In genomic region chr13:20093307-20094045, GRCm38 (mm10) we compare ENCODE assay signal across 8 mouse cellular contexts. TPM values are rescaled to one million over a fixed set of nuclear protein-coding genes. Genes with fewer than 3 reads are reported as not detected.
DNase-seq lines count a peak whose midpoint lies in the region; ATAC-seq lines count a peak whose summit lies in the region.

No protein-coding gene starts in this region.

- H3K27ac ChIP-seq in kidney, embryonic 15.5 days = no peak overlapping the region
- no peak overlapping the region for H3K27ac ChIP-seq in neural tube, embryonic 15.5 days (replicated peaks)
- H3K27ac ChIP-seq in forebrain, embryonic 13.5 days = no peak overlapping the region
- H3K27ac ChIP-seq in midbrain, embryonic 16.5 days (ENCODE audit: low read length) = no peak overlapping the region

- H3K4me3 ChIP-seq in kidney, embryonic 15.5 days (replicated peaks) = no peak overlapping the region
- H3K4me3 ChIP-seq in neural tube, embryonic 15.5 days (replicated peaks) = no peak overlapping the region
- no peak overlapping the region for H3K4me3 ChIP-seq in forebrain, embryonic 13.5 days
- H3K4me3 ChIP-seq in midbrain, embryonic 16.5 days (ENCODE audit: low read depth, low read length) = no peak overlapping the region

- no peaks in the 10 kb centered on the region for H3K9me3 ChIP-seq in kidney, embryonic 15.5 days (replicated peaks)
- H3K9me3 ChIP-seq in neural tube, embryonic 15.5 days (replicated peaks) = no peaks in the 10 kb centered on the region
- no peaks in the 10 kb centered on the region for H3K9me3 ChIP-seq in forebrain, embryonic 13.5 days (replicated peaks)
- H3K9me3 ChIP-seq in midbrain, embryonic 16.5 days (replicated peaks; ENCODE audit: control insufficient read depth, low read length, poor library complexity, severe bottlenecking) = no peaks in the 10 kb centered on the region

- DNase-seq in kidney, adult 8-10 months = no peak
- DNase-seq in adipocyte (ENCODE audit: low spot score) = peak; percentile 14
- DNase-seq in heart, postnatal 36 days = peak; percentile 44 to 62
- DNase-seq in lung, postnatal 4 days = peak; percentile 75 to 84

- ATAC-seq in kidney, embryonic 15.5 days (replicated peaks; ENCODE audit: low FRiP score) = 0 out of 2 replicates have a peak, but pooled peaks have one; percentile 7
- no peak for ATAC-seq in neural tube, embryonic 15.5 days (ENCODE audit: low FRiP score)
- ATAC-seq in forebrain, embryonic 13.5 days = no peak
- no peak for ATAC-seq in midbrain, embryonic 16.5 days

- intact Hi-C loops in heart, postnatal 36 days (cut with DNase I) = loop anchor here (1.0 to 5.0 kb wide), 6 partner anchors 56 to 199 kb away; no protein-coding TSS in a partner anchor

- H3K4me1 ChIP-seq in kidney, embryonic 15.5 days = peaks cover 21% of the 10 kb centered on the region; the same call in 1 of the 2 replicates
- peaks cover 13% of the 10 kb centered on the region for H3K4me1 ChIP-seq in neural tube, embryonic 15.5 days
- peaks cover 3% of the 10 kb centered on the region for H3K4me1 ChIP-seq in forebrain, embryonic 13.5 days
- peaks cover 8% of the 10 kb centered on the region; the same call in 1 of the 2 replicates for H3K4me1 ChIP-seq in midbrain, embryonic 16.5 days (ENCODE audit: control insufficient read depth, insufficient read depth, low read length)

- H3K9ac ChIP-seq in kidney, embryonic 15.5 days = no peak overlapping the region
- H3K9ac ChIP-seq in neural tube, embryonic 15.5 days (replicated peaks) = no peak overlapping the region
- H3K9ac ChIP-seq in forebrain, embryonic 13.5 days = no peak overlapping the region
- H3K9ac ChIP-seq in midbrain, embryonic 16.5 days (ENCODE audit: low read depth, low read length) = no peak overlapping the region

- no peaks in the 10 kb centered on the region for H3K36me3 ChIP-seq in kidney, embryonic 15.5 days
- no peaks in the 10 kb centered on the region for H3K36me3 ChIP-seq in neural tube, embryonic 15.5 days
- no peaks in the 10 kb centered on the region for H3K36me3 ChIP-seq in forebrain, embryonic 13.5 days (ENCODE audit: poor library complexity, severe bottlenecking)
- no peaks in the 10 kb centered on the region for H3K36me3 ChIP-seq in midbrain, embryonic 16.5 days (ENCODE audit: control insufficient read depth, insufficient read depth, low read length)

- no peak overlapping the region for H3K4me2 ChIP-seq in kidney, embryonic 15.5 days
- no peak overlapping the region for H3K4me2 ChIP-seq in neural tube, embryonic 15.5 days
- H3K4me2 ChIP-seq in forebrain, embryonic 13.5 days = no peak overlapping the region
- no peak overlapping the region for H3K4me2 ChIP-seq in midbrain, embryonic 16.5 days (ENCODE audit: low read length)

- peaks cover 20% of the 10 kb centered on the region; the same call in 1 of the 2 replicates for H3K27me3 ChIP-seq in kidney, embryonic 15.5 days
- no peaks in the 10 kb centered on the region for H3K27me3 ChIP-seq in neural tube, embryonic 15.5 days (replicated peaks)
- H3K27me3 ChIP-seq in forebrain, embryonic 13.5 days = peaks cover 40% of the 10 kb centered on the region
- no peaks in the 10 kb centered on the region for H3K27me3 ChIP-seq in midbrain, embryonic 16.5 days (ENCODE audit: control insufficient read depth, insufficient read depth, low read depth, low read length)

- WGBS in kidney, embryonic 15.5 days = 60% methylated on average over 19 of the region's 19 CpGs
- 76% methylated on average over 19 of the region's 19 CpGs for WGBS in neural tube, embryonic 15.5 days
- 74% methylated on average over 19 of the region's 19 CpGs for WGBS in forebrain, embryonic 13.5 days
- 71% methylated on average over 19 of the region's 19 CpGs for WGBS in midbrain, embryonic 16.5 days

RNA-seq across cellular contexts. Expression of gene Elmo1, which starts 3.1 kb away (rescaled TPM):
- 16.1 and 16.9 TPM in 2 replicates for polyA plus RNA-seq in kidney, embryonic 15.5 days (2015; fragmentation: Nextera tagmentation; extraction: Ambion mirVana)
- total RNA-seq in heart, postnatal 36 days (2021) = 10 to 100 TPM in 1 of 2 experiments, 1 to 10 TPM in 1; 8.5 to 11.2 TPM
- 42.9 and 43.3 TPM in 2 replicates for polyA plus RNA-seq in neural tube, embryonic 15.5 days (2015; fragmentation: Nextera tagmentation; extraction: Ambion mirVana)
- 24.0 and 24.3 TPM in 2 replicates for polyA plus RNA-seq in forebrain, embryonic 13.5 days (2015; fragmentation: Nextera tagmentation; extraction: Ambion mirVana)
- polyA plus RNA-seq in midbrain, embryonic 16.5 days (2015; fragmentation: Nextera tagmentation; extraction: Ambion mirVana) = 38.5 and 43.2 TPM in 2 replicates

Comparison
In these comparisons a context has a peak if more than half of its experiments do, and no peak if none do; other contexts are left out.
1. DNase-seq: peak in adipocyte (single experiment), heart, postnatal 36 days (2 of 2) and lung, postnatal 4 days (2 of 2); none in kidney, adult 8-10 months (0 of 2).